Mouse (Mus musculus) liver, embryonic 14.5 days (tissue): ENCODE measurements around the gene Ppp2r2d. TPM values are rescaled to one million over a fixed set of nuclear protein-coding genes. Genes with fewer than 3 reads are reported as not detected.

Experiments
- ATAC-seq: fragments of 200-750 bp; cut with Nextera tagmentation; 2 replicates; pipeline ENCODE4 v1.8.0; 2017; ENCODE audit warnings: moderate number of reproducible peaks, mild to moderate bottlenecking, moderate library complexity; ENCODE audit not compliant: insufficient read depth
- DNase-seq, 3 experiments: peaks; one replicate each; pipeline ENCODE4 v3.0.0-alpha.2; 2012 to 2013; ENCODE audit warnings: low read depth in 3 of 3, low spot score in 3 of 3
- H3K27ac ChIP-seq: fragments of 300-500 bp; sonication (generic); 2 replicates; pipeline ENCODE4 v1.5.1; 2014; ENCODE audit warnings: moderate library complexity, mild to moderate bottlenecking, control low read depth, inconsistent platforms
- H3K27me3 ChIP-seq: fragments of 300-500 bp; sonication (generic); 2 replicates; pipeline ENCODE4 v1.6.1; 2014; ENCODE audit warnings: mild to moderate bottlenecking, low read length, moderate library complexity; ENCODE audit not compliant: control insufficient read depth, insufficient read depth
- H3K36me3 ChIP-seq: fragments of 300-500 bp; sonication (generic); replicated peaks from 2 replicates; pipeline ENCODE4 v1.6.1; 2014; ENCODE audit warnings: low read depth; ENCODE audit not compliant: control insufficient read depth, insufficient read depth
- H3K4me1 ChIP-seq, 2 experiments: fragments of 200-500 bp in 1 of 2; fragments of 300-500 bp in 1 of 2; sonication (generic) in 1 of 2; replicated peaks; 2 replicates each; pipeline ENCODE4 v1.6.1; 2012 to 2014; ENCODE audit warnings: antibody characterized with exemption in 1 of 2, inconsistent platforms in 1 of 2, low read length in 1 of 2; ENCODE audit not compliant: control insufficient read depth in 2 of 2, insufficient read depth in 2 of 2
- H3K4me2 ChIP-seq: fragments of 300-500 bp; sonication (generic); 2 replicates; pipeline ENCODE4 v1.6.1; 2014; ENCODE audit warnings: low read depth, mild to moderate bottlenecking, control low read depth, moderate library complexity
- H3K4me3 ChIP-seq, 2 experiments: fragments of 200-500 bp in 1 of 2; fragments of 300-500 bp in 1 of 2; sonication (generic) in 1 of 2; 2 replicates each; pipeline ENCODE4 v1.5.1; 2012 to 2014; ENCODE audit warnings: low read depth in 2 of 2, low read length in 2 of 2, mild to moderate bottlenecking in 2 of 2, control low read depth in 1 of 2, inconsistent platforms in 1 of 2, moderate library complexity in 1 of 2; ENCODE audit not compliant: insufficient read depth in 1 of 2
- H3K9ac ChIP-seq: fragments of 300-500 bp; sonication (generic); replicated peaks from 2 replicates; pipeline ENCODE4 v1.6.1; 2014; ENCODE audit warnings: mild to moderate bottlenecking, control low read depth, moderate library complexity
- H3K9me3 ChIP-seq: fragments of 300-500 bp; sonication (generic); 2 replicates; pipeline ENCODE4 v1.6.1; 2016; ENCODE audit warnings: low read length, mixed read lengths; ENCODE audit not compliant: control insufficient read depth
- CTCF ChIP-seq: IDR thresholded peaks from 2 replicates; pipeline ENCODE4 v1.5.1; 2016; ENCODE audit warnings: antibody characterized with exemption, low read depth, control low read depth
- EP300 ChIP-seq: IDR thresholded peaks from 2 replicates; pipeline ENCODE4 v1.6.1; 2016; ENCODE audit warnings: antibody characterized with exemption, low read depth
- WGBS: fragments of 180-500 bp; shearing (Covaris S2); extraction: QIAGEN DNeasy Blood & Tissue Kit; methylation state at CpG from one replicate; pipeline ENCODE4 v1.1.7; 2014; ENCODE audit not compliant: insufficient replicate concordance; 5-methylcytosine and 5-hydroxymethylcytosine counted together
- polyA plus RNA-seq, 2 experiments: library from polyadenylated mRNA; depleted of rRNA in 1 of 2; stranded (reverse) in 1 of 2; unstranded in 1 of 2; fragments of >200 nt; fragmentation: Nextera tagmentation in 1 of 2; extraction: Ambion mirVana in 1 of 2; gene quantifications; 2 replicates each; pipeline versions ENCODE4 v1.2.1 to v1.2.3; 2012 to 2014

Ppp2r2d gene
- polyA plus RNA-seq, 2 experiments, result 13.9 to 14.2 TPM

GRCm38 (mm10) chr7:138841436-138842151, 4.3 kb upstream of the Ppp2r2d start:
- Histone ChIP-seq H3K9ac (no peak overlapping the region), H3K27me3 (no peaks in the 10 kb centered on the region), H3K4me3 (no peak overlapping the region), H3K4me2 (no peak overlapping the region), H3K9me3 (no peaks in the 10 kb centered on the region), H3K27ac (no peak overlapping the region), H3K4me1 (peaks cover 8 to 9% of the 10 kb centered on the region in 2 experiments), H3K36me3 (no peaks in the 10 kb centered on the region)
- DNase-seq (no peak), ATAC-seq (no peak)
- 70% methylated on average over 3 of the region's 3 CpGs for WGBS
- TF ChIP-seq CTCF, result no peak

- no peak for DNase-seq
- TF ChIP-seq CTCF (no peak), EP300 (no peak)
- Histone ChIP-seq H3K9ac (no peak overlapping the region), H3K4me1 (peaks cover 13 to 17% of the 10 kb centered on the region in 2 experiments), H3K36me3 (peaks cover 2% of the 10 kb centered on the region), H3K27me3 (no peaks in the 10 kb centered on the region), H3K4me2 (no peak overlapping the region), H3K9me3 (no peaks in the 10 kb centered on the region), H3K4me3 (no peak overlapping the region), H3K27ac (no peak overlapping the region)
- ATAC-seq, result no peak
- 70% methylated on average over 4 of the region's 4 CpGs for WGBS
These were observed 2.5 kb upstream of the Ppp2r2d start for GRCm38 (mm10) chr7:138843421-138843820.

- DNase-seq (no peak), ATAC-seq (no peak)
- H3K9me3 ChIP-seq, result no peaks in the 10 kb centered on the region
- no peaks in the 10 kb centered on the region for H3K27me3 ChIP-seq
- H3K4me1 ChIP-seq, result peaks cover 13 to 21% of the 10 kb centered on the region in 2 experiments
- H3K9ac ChIP-seq, result peak overlapping the region; percentile 43; the same call in 1 of the 2 replicates
- H3K4me2 ChIP-seq, result peak overlapping the region; percentile 97
- no peak for TF ChIP-seq CTCF
- TF ChIP-seq EP300, result no peak
- peak overlapping the region; percentile 83 to 93 for H3K4me3 ChIP-seq
- WGBS, result 40% methylated on average over 8 of the region's 8 CpGs
- H3K36me3 ChIP-seq, result peaks cover 4% of the 10 kb centered on the region
- no peak overlapping the region for H3K27ac ChIP-seq
These were observed 768 bp upstream of the Ppp2r2d start for GRCm38 (mm10) chr7:138845111-138845510.

GRCm38 (mm10) chr7:138846502-138846991, 668 bp downstream of the Ppp2r2d start:
- peaks cover 6% of the 10 kb centered on the region for H3K36me3 ChIP-seq
- peak overlapping the region; percentile 97 for H3K9ac ChIP-seq
- under 1% methylated on average over 55 of the region's 61 CpGs for WGBS
- ATAC-seq (peak; percentile 87), DNase-seq (peak in 2 of 3 experiments; percentile 35 to 43)
- peak overlapping the region; percentile 97 for H3K4me2 ChIP-seq
- H3K27me3 ChIP-seq, result no peaks in the 10 kb centered on the region
- H3K4me1 ChIP-seq, result peaks cover 13 to 21% of the 10 kb centered on the region in 2 experiments
- no peak for TF ChIP-seq EP300
- no peak for TF ChIP-seq CTCF
- H3K4me3 ChIP-seq, result peak overlapping the region; percentile 83 to 93
- no peaks in the 10 kb centered on the region for H3K9me3 ChIP-seq
- H3K27ac ChIP-seq, result peak overlapping the region; percentile 89

GRCm38 (mm10) chr7:138847316-138848027, 1.6 kb downstream of the Ppp2r2d start:
- Histone ChIP-seq H3K4me1 (peaks cover 13 to 21% of the 10 kb centered on the region in 2 experiments), H3K27me3 (no peaks in the 10 kb centered on the region), H3K36me3 (peaks cover 9% of the 10 kb centered on the region), H3K9ac (peak overlapping the region; percentile 97), H3K4me3 (peak overlapping the region; percentile 83 to 93), H3K4me2 (peak overlapping the region; percentile 97), H3K9me3 (no peaks in the 10 kb centered on the region), H3K27ac (0 out of 2 replicates have a peak overlapping the region, but pooled peaks have one; percentile 13)
- no peak for ATAC-seq
- no peak for DNase-seq
- WGBS, result 33% methylated on average over 13 of the region's 13 CpGs
- no peak for TF ChIP-seq CTCF
- no peak for TF ChIP-seq EP300
